Mouse (Mus musculus): Measurements from ENCODE around the gene Mfsd2a.
"Not testable (repeated sequence)": the region's sequence is repeated elsewhere in the genome, so short reads cannot be mapped to it uniquely, and the experiment has no call there.

Mfsd2a gene

GRCm38 (mm10) chr4:122961100-122961567, at the start of gene Mfsd2a:
Gene Mfsd2a, minus strand, starts transcription at chr4:122961188.
- DNase-seq, result peak; percentile 50

- DNase-seq, result peak; percentile 64
Observed at GRCm38 (mm10) chr4:123005054-123005966, 44.3 kb upstream of the Mfsd2a start.

DNA sequence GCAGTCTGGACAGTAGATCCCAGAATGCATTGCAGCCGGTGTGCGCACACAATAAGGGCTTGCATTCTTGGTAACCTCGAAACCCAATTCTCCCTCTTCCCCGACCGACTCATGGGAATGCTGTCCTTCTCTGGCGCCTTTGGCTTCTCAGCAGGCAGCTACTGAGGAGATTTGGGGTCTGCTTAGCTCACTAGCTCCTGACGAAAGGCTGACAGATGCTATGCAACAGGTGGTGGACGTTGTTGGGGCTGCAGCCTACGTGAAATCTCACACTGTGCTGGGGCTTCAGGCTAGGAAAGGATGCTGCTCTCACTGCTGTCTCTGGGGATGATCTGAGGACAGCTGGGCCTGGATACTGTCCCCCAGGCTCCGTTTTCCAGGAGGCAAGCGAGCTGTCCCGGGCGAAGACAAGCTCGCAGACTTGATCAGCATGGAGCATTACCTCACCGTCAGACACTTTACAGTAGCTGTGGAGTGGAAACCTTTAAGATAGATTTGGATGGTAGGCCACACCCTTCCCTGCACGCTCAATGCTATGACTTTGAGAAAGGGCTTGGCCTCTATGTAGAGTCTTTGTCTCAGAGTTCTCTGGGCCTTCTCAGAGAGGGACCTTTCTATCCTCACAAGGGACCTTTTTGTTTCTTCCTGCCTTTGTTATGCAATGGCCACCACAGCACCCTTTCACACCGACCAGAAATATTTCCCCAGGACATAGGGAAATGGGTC, 39.8 kb upstream of the Mfsd2a start:
- DNase-seq, result no peak

- DNase-seq, result no peak
Observed at GRCm38 (mm10) chr4:123000130-123000529, 39.1 kb upstream of the Mfsd2a start.

GRCm38 (mm10) chr4:122999263-122999691, 38.3 kb upstream of the Mfsd2a start:
- no peak for DNase-seq

GRCm38 (mm10) chr4:122998537-122999262, 37.7 kb upstream of the Mfsd2a start:
- DNase-seq, result no peak

- DNase-seq, result no peak
Observed at GRCm38 (mm10) chr4:122996618-122997381, 35.8 kb upstream of the Mfsd2a start.

DNA sequence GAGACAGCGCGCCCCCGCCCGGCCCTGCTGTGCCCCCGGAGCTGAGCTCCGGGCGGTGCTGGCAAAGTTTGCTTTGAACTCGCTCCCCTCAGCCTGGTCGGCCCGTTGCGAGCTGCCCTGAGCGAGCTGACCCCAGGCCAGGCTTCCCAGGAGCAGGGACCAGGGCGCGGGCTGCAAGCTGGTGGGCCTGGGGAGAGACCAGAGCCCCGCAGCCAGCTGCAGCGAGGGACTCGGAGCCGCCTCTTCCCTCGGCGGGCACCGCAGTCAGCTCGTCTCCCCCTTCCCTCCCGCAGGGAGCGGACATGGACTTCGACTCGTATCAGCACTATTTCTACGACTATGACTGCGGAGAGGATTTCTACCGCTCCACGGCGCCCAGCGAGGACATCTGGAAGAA, 35.2 kb upstream of the Mfsd2a start:
- no peak for DNase-seq

DNA sequence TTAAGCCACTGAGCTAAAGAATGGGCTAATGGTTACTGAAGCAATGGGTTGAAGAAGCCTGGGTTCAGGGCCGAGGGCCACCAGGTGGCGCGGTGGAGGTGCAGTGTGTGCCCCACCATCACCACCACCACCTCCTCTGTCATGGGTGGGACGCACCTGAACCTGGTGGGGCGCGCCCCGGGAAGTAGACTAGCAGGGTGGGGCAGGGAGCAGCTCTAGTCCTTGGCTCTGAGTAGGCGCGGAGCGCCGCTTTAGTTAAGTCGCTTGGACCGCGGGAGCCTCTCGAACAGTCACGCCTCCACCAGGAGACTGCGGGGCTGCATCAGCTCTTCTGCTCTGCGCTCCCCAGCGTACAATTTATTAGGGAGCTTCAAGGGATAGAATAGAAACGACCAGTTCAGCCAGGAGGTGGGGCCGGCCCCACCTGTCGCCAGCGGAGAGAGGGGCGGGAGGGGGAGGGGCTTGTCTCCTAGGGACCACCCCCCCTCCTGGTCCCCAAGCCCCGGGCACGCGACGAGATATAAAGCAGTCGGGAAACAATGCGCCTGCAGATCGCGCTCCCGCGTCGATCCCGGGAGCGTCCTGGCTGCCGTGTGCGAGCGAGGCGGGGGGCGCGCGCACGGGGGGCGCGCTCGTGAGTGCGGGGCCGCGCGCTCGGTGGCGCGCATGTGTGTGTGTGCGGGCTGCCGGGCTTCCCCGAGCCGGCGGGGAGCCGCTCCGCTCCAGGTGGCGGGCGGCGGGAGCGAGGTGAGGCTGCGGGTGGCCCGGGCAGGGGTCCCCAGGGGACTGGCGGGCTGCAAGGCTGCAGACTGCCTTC, 34.6 kb upstream of the Mfsd2a start, which contains the start of gene Mycl:
Mycl (plus strand) TSS at position 249 of the 817 bp plus-strand sequence.
- peak; percentile 82 for DNase-seq

DNA sequence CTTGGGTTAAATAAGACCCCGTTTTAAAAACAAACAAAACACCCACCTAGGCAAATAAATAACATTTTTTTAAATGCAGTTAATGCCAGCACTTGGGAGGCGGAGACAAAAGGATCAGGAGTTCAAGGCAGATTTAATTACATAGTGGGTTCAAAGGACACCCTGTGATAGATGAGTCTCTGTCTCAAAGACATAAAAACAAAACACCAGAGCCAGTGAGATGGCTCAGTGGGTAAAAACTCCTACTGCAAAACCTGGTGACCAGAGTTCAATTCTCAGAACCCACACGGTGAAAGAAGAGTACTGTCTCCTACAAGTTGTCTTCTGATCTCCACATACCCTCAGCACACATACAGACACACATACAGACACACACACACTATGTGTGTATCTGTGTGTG, 31.3 kb upstream of the Mfsd2a start:
- no peak for DNase-seq

DNA sequence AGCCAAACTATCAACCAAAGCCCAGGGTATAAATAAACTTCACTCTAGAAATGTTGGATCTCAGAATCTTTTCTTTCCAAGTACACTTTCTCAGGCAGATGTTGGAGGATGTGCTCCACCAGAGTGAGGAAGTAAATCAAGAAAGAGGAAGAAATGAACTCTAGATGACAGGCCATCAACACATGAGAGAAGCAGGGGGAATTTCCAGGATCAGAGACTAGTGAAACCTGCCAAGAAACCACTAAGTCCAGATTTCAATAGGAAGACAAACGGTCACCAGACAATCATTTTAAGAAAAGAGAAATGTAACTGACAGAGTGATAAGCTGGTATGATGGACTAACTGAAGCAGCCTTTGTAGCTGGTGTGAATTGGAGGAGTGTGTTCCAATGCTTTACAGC, 30.2 kb upstream of the Mfsd2a start:
- DNase-seq, result no peak

- not testable (repeated sequence) for DNase-seq
Observed at GRCm38 (mm10) chr4:122988004-122988403, 27.0 kb upstream of the Mfsd2a start.

DNA sequence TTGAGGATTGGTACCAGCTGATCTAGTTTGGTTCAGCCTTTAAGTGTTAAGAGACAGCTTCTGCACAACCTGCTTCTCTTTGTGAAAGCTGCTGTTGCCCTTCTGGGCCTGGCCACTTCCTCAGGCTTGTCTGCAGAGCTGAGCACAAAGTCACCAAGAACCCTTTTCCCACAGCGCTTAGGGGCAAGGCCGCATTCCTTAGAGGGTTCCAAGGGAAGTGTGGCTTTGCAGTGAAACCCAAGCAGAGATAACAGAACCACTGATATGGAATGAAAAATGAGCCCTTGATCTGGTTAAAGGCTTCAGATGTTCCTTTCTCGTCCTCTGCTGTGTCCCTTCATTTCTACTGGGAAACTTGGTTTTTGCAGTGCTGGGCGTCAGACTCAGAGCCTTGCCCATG, 26.4 kb upstream of the Mfsd2a start:
- DNase-seq, result no peak

GRCm38 (mm10) chr4:122985110-122985509, 24.1 kb upstream of the Mfsd2a start:
- DNase-seq, result peak; percentile 79

- DNase-seq, result no peak
Observed at GRCm38 (mm10) chr4:122983486-122984261, 22.7 kb upstream of the Mfsd2a start.

GRCm38 (mm10) chr4:122982537-122982936, 21.5 kb upstream of the Mfsd2a start:
- no peak for DNase-seq

DNA sequence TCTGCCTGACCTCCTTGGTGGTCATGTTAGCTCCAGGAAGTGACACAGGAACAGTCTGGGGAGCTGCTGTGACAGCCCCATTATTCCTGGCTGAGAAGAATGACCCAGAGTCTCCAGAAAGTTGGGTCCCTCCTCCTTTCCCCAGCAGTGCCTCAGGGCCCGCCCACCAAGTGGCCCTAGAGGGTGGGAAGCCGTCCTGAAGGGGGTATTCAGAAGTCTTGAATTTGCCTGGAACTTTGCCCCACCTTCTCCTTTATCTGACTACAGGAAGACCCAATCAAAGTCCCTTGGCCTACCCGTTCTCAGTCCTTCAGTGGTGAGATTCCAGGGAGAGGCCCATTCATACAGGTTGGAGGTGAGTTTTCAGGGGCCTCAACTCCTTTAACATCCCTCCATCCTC, 20.9 kb upstream of the Mfsd2a start:
- DNase-seq, result no peak

- no peak for DNase-seq
Observed at GRCm38 (mm10) chr4:122981238-122981637, 20.2 kb upstream of the Mfsd2a start.

DNA sequence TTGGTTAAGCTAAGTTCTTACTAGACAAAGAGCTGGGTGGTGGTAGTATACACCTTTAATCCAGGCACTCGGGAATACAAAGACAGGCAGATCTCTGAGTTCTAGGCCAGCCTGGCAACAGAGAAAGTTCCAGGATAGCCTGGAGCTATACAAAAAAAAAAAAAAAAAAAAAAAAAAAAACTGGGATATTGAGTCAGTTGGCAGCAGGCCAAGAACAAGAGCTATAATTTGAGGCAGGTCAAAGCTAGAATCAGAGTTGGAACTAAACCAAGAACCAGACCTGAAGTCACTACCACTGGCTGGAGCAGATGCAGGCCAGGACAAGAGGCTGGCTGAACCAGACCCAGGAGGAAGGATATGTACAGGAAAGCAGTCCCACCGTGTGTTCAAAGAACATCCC, 19.7 kb upstream of the Mfsd2a start:
- DNase-seq, result no peak

DNA sequence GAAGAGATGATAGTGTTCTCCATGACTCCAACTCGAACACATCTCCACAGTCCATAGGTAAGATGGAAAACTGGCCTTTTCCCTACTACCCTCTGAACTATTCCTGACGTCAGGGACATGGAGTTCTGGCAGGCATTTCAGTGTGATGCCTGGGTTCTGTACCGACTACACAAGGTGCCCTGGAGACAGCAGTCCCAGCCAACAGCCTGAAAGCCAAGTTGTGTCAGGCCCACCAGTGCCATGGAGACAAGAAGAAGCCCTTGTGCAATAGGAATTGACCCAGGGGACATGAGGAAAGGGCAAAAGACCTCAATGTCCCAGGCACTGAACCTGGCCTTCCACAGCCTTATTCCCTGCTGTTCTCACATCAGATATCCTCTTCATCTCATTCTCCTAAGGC, 18.8 kb upstream of the Mfsd2a start:
- no peak for DNase-seq

- DNase-seq, result no peak
Observed at GRCm38 (mm10) chr4:122978850-122979249, 17.9 kb upstream of the Mfsd2a start.
